Mouse (Mus musculus) CH12.LX (cell line): ENCODE measurements around the gene Numa1. TPM values are rescaled to one million over a fixed set of nuclear protein-coding genes. Genes with fewer than 3 reads are reported as not detected.

Source experiments
- DNase-seq: peaks from one replicate; pipeline ENCODE4 v3.0.0-alpha.2; 2013; ENCODE audit errors: extremely low read depth
- H3K27ac ChIP-seq: 2 replicates; pipeline ENCODE4 v1.5.1; 2012; ENCODE audit warnings: low read depth, mild to moderate bottlenecking, control low read depth, moderate library complexity; ENCODE audit not compliant: insufficient read depth
- H3K27me3 ChIP-seq: replicated peaks from 2 replicates; pipeline ENCODE3; 2012; ENCODE audit warnings: inconsistent platforms
- H3K36me3 ChIP-seq, 2 experiments: replicated peaks in 1 of 2; 2 replicates each; pipeline versions ENCODE3 to v1.6.1; 2012; ENCODE audit warnings: inconsistent platforms in 1 of 2, low read length in 1 of 2, mild to moderate bottlenecking in 1 of 2, mixed read lengths in 1 of 2, moderate library complexity in 1 of 2; ENCODE audit not compliant: control insufficient read depth in 1 of 2, insufficient read depth in 1 of 2
- H3K4me1 ChIP-seq, 2 experiments: 2 replicates each; pipeline ENCODE4 v1.6.1; 2012; ENCODE audit warnings: inconsistent platforms in 1 of 2, moderate library complexity in 1 of 2; ENCODE audit not compliant: insufficient read depth in 2 of 2, control insufficient read depth in 1 of 2
- H3K4me2 ChIP-seq: 2 replicates; pipeline ENCODE4 v1.6.1; 2012; ENCODE audit warnings: low read depth, mild to moderate bottlenecking, control low read depth; ENCODE audit not compliant: poor library complexity, insufficient read depth, severe bottlenecking
- H3K4me3 ChIP-seq, 3 experiments: fragments of 150-350 bp in 1 of 3; sonication (generic) in 1 of 3; replicated peaks in 1 of 3; 2 replicates each; pipeline versions ENCODE3 to v1.5.1; 2011 to 2012; ENCODE audit warnings: low read depth in 2 of 3, low read length in 2 of 3, mild to moderate bottlenecking in 2 of 3, moderate library complexity in 2 of 3, control low read depth in 1 of 3, improper control_type of control experiment in 1 of 3, inconsistent platforms in 1 of 3, mixed read lengths in 1 of 3; ENCODE audit not compliant: poor library complexity in 1 of 3
- H3K79me2 ChIP-seq: replicated peaks from 2 replicates; pipeline ENCODE4 v1.6.1; 2012; ENCODE audit warnings: mild to moderate bottlenecking, moderate library complexity; ENCODE audit not compliant: control insufficient read depth, poor library complexity, insufficient read depth, severe bottlenecking; ENCODE audit errors: extremely low read depth
- H3K9ac ChIP-seq: 2 replicates; pipeline ENCODE4 v1.6.1; 2012; ENCODE audit warnings: low read depth, mild to moderate bottlenecking, control low read depth, moderate library complexity; ENCODE audit not compliant: insufficient read depth
- H3K9me3 ChIP-seq: replicated peaks from 2 replicates; pipeline ENCODE3; 2012; ENCODE audit warnings: low read length, inconsistent platforms, mixed read lengths
- CHD1 ChIP-seq: IDR thresholded peaks from 2 replicates; pipeline ENCODE4 v1.6.1; 2012; ENCODE audit warnings: low read depth, low read length, improper control_type of control experiment, inconsistent platforms
- E2F4 ChIP-seq: IDR thresholded peaks from 2 replicates; pipeline ENCODE4 v1.6.1; 2011; ENCODE audit warnings: low read depth, low read length, improper control_type of control experiment; ENCODE audit not compliant: insufficient replicate concordance
- ELF1 ChIP-seq: IDR thresholded peaks from 2 replicates; pipeline ENCODE4 v1.6.1; 2014; ENCODE audit warnings: low read depth, mild to moderate bottlenecking, inconsistent platforms, low read length, improper control_type of control experiment
- ETS1 ChIP-seq: conservative IDR thresholded peaks from 2 replicates; pipeline ENCODE4 v1.6.1; 2012; ENCODE audit warnings: low read depth, mild to moderate bottlenecking, inconsistent platforms, low read length, improper control_type of control experiment, moderate library complexity
- HCFC1 ChIP-seq: IDR thresholded peaks from 2 replicates; pipeline ENCODE4 v1.6.1; 2012; ENCODE audit warnings: low read depth, mild to moderate bottlenecking, inconsistent platforms, low read length, improper control_type of control experiment
- IRF4 ChIP-seq: IDR thresholded peaks from 2 replicates; pipeline ENCODE4 v1.6.1; 2014; ENCODE audit warnings: low read depth, mild to moderate bottlenecking, inconsistent platforms, low read length, improper control_type of control experiment
- JUN ChIP-seq: IDR thresholded peaks from 2 replicates; pipeline ENCODE4 v1.6.1; 2011; ENCODE audit warnings: low read depth, mild to moderate bottlenecking, low read length, improper control_type of control experiment, moderate library complexity; ENCODE audit not compliant: insufficient read depth
- JUND ChIP-seq: conservative IDR thresholded peaks from 2 replicates; pipeline ENCODE4 v1.6.1; 2011; ENCODE audit warnings: low read depth, low read length, improper control_type of control experiment
- MAFK ChIP-seq: IDR thresholded peaks from 2 replicates; pipeline ENCODE4 v1.6.1; 2011; ENCODE audit warnings: low read length, improper control_type of control experiment; ENCODE audit not compliant: insufficient replicate concordance
- MEF2A ChIP-seq: IDR thresholded peaks from 2 replicates; pipeline ENCODE4 v1.6.1; 2014; ENCODE audit warnings: low read depth, mild to moderate bottlenecking, inconsistent platforms, low read length, improper control_type of control experiment, borderline replicate concordance
- MYC ChIP-seq: IDR thresholded peaks from 2 replicates; pipeline ENCODE4 v1.6.1; 2011; ENCODE audit warnings: low read depth, mild to moderate bottlenecking, improper control_type of control experiment, low read length
- PAX5 ChIP-seq: IDR thresholded peaks from 2 replicates; pipeline ENCODE4 v1.6.1; 2012; ENCODE audit warnings: low read length, inconsistent platforms, mixed read lengths
- POLR2AphosphoS2 ChIP-seq: IDR thresholded peaks from 2 replicates; pipeline ENCODE4 v1.6.1; 2011; ENCODE audit warnings: low read depth, low read length, improper control_type of control experiment
- SIN3A ChIP-seq: IDR thresholded peaks from 2 replicates; pipeline ENCODE4 v1.6.1; 2012; ENCODE audit warnings: low read length, improper control_type of control experiment, inconsistent platforms
- SMC3 ChIP-seq: IDR thresholded peaks from 2 replicates; pipeline ENCODE4 v1.6.1; 2011; ENCODE audit warnings: low read depth, low read length, improper control_type of control experiment
- TCF12 ChIP-seq: IDR thresholded peaks from 2 replicates; pipeline ENCODE4 v1.6.1; 2014; ENCODE audit warnings: low read depth, mild to moderate bottlenecking, inconsistent platforms, low read length, improper control_type of control experiment
- ZKSCAN1 ChIP-seq: IDR thresholded peaks from 2 replicates; pipeline ENCODE4 v1.6.1; 2012; ENCODE audit warnings: low read depth, inconsistent platforms, low read length, improper control_type of control experiment, borderline replicate concordance
- ZMIZ1 ChIP-seq: IDR thresholded peaks from 2 replicates; pipeline ENCODE4 v1.6.1; 2012; ENCODE audit warnings: low read depth, mild to moderate bottlenecking, inconsistent platforms, low read length, improper control_type of control experiment
- ZNF384 ChIP-seq: IDR thresholded peaks from 2 replicates; pipeline ENCODE4 v1.6.1; 2012; ENCODE audit warnings: low read depth, low read length, improper control_type of control experiment, inconsistent platforms
- dilution Hi-C: fragments of 300-500 bp; cut with MboI; formaldehyde crosslinking; loops from 2 replicates; pipeline ENCODE4 v1.14.3; 2020; ENCODE audit warnings: low sequenced_read_pairs; ENCODE audit not compliant: extremely low pct_unique_long_range_greater_than_20kb, extremely low pct_ligation_motif_present
- in situ Hi-C: fragments of 300-500 bp; cut with MboI; formaldehyde crosslinking; loops from 3 replicates; pipeline ENCODE4 v1.14.3; 2019; ENCODE audit warnings: low sequenced_read_pairs, low pct_ligation_motif_present, low pct_unique_long_range_greater_than_20kb, mixed read lengths
- polyA plus RNA-seq: library from polyadenylated mRNA; unstranded; fragments of >175 nt; gene quantifications from 2 replicates; pipeline ENCODE4 v1.2.1, GENCODE M21; 2012; ENCODE audit warnings: low read depth; ENCODE audit not compliant: insufficient read length
- total RNA-seq, 2 experiments: library from RNA; depleted of rRNA; stranded (reverse); fragments of 300-350 nt in 1 of 2; fragments of >200 nt in 1 of 2; gene quantifications; 2 replicates each; pipeline ENCODE4 v1.2.3; 2012 to 2014

The Numa1 gene
- total and polyA plus RNA-seq, 3 experiments, result 38.0 to 75.7 (median 57.6) TPM

GRCm38 (mm10) chr7:101888460-101888859 lies 45.5 kb upstream of the Numa1 start (continued):
- TF ChIP-seq SMC3 (no peak), POLR2AphosphoS2 (no peak), JUN (no peak), ETS1 (peak; percentile 38; the same call in 1 of the 2 replicates), ZMIZ1 (no peak)

GRCm38 (mm10) chr7:101895695-101896094 lies 38.2 kb upstream of the Numa1 start:
- H3K27ac ChIP-seq, result no peak overlapping the region
- H3K79me2 ChIP-seq, result no peaks in the 10 kb centered on the region
- no peaks in the 10 kb centered on the region for H3K27me3 ChIP-seq
- no peaks in the 10 kb centered on the region for H3K9me3 ChIP-seq
- peak overlapping the region; percentile 68; the same call in 1 of the 2 replicates for H3K9ac ChIP-seq
- dilution Hi-C loops, result no loop called here
- no peak for TF ChIP-seq JUND
- TF ChIP-seq IRF4, result no peak
- no peak for TF ChIP-seq SIN3A
- TF ChIP-seq ZKSCAN1, result no peak
- no peak for TF ChIP-seq MAFK
- no peak for TF ChIP-seq E2F4
- no peak for TF ChIP-seq ZMIZ1
- no peak for TF ChIP-seq MYC
- TF ChIP-seq ZNF384, result no peak
- no peak for TF ChIP-seq ELF1
- TF ChIP-seq TCF12, result no peak
- no peak for TF ChIP-seq MEF2A
- no peak for TF ChIP-seq PAX5
- TF ChIP-seq CHD1, result no peak
- no peak for TF ChIP-seq HCFC1
- H3K4me3 ChIP-seq, result peak overlapping the region; percentile 59 to 84 (median 62)
- H3K4me1 ChIP-seq, result peaks cover 8 to 37% of the 10 kb centered on the region in 2 experiments
- in situ Hi-C loops, result no loop called here
- H3K36me3 ChIP-seq, result peaks cover 6 to 26% of the 10 kb centered on the region in 2 experiments
- no peak for DNase-seq
- peak overlapping the region; percentile 16; the same call in 1 of the 2 replicates for H3K4me2 ChIP-seq
